In the genomic region with DNA sequence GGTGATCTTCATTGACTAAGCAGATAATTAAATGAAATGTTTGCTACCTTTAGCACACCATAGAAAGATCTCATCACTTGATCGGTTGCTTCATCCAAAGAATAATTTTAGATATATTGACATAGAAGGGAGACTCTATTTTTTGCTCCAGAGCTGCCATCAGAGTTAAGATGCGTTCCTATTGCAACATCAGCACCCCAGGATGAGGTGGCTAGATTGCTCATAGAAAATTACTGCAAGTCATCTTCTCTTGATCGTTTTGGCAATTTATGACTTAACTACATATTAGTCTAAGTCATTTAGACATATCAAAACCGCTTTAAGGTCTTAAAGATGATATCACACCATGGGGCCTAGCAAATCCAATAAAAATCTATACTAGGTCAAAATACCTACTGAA, we compare ENCODE assay signal across 34 mouse cellular contexts.
"Had no signal": no experiment of that assay in that cellular context is flagged by ENCODE, and none has a peak within 500 bp of the region (broad histone marks: within the 10 kb centered on the region; RNA-seq: fewer than 3 reads in every experiment).

No protein-coding gene starts in this region.

- H3K9ac ChIP-seq: heart, embryonic 12.5 days; heart, embryonic 13.5 days; heart, embryonic 15.5 days; hindbrain, embryonic 12.5 days; hindbrain, embryonic 13.5 days; hindbrain, embryonic 14.5 days; hindbrain, embryonic 15.5 days; intestine, embryonic 15.5 days; kidney, embryonic 15.5 days had no signal

- H3K9me3 ChIP-seq: heart, embryonic 10.5 days; heart, embryonic 12.5 days; heart, embryonic 13.5 days; heart, embryonic 15.5 days; hindbrain, embryonic 10.5 days; hindbrain, embryonic 12.5 days; hindbrain, embryonic 13.5 days; hindbrain, embryonic 15.5 days; intestine, embryonic 15.5 days; kidney, embryonic 15.5 days had no signal

- H3K4me2 ChIP-seq: heart, embryonic 11.5 days; heart, embryonic 12.5 days; heart, embryonic 13.5 days; heart, embryonic 15.5 days; hindbrain, embryonic 12.5 days; hindbrain, embryonic 13.5 days; hindbrain, embryonic 14.5 days; hindbrain, embryonic 15.5 days; intestine, embryonic 15.5 days; kidney, embryonic 15.5 days had no signal

- ATAC-seq: hindbrain, postnatal 0 days; inflammation-experienced regulatory T-cells, adult 6 months; intestine, embryonic 15.5 days; intestine, embryonic 16.5 days; intestine, postnatal 0 days had no signal

- H3K4me1 ChIP-seq: heart, embryonic 10.5 days; heart, embryonic 12.5 days; heart, embryonic 13.5 days; heart, embryonic 15.5 days; hindbrain, embryonic 10.5 days; hindbrain, embryonic 12.5 days; hindbrain, embryonic 13.5 days; hindbrain, embryonic 15.5 days; intestine, embryonic 15.5 days; kidney, embryonic 15.5 days had no signal

- H3K36me3 ChIP-seq: heart, embryonic 10.5 days; heart, embryonic 12.5 days; heart, embryonic 13.5 days; heart, embryonic 15.5 days; hindbrain, embryonic 10.5 days; hindbrain, embryonic 12.5 days; hindbrain, embryonic 13.5 days; hindbrain, embryonic 15.5 days; intestine, embryonic 15.5 days; kidney, embryonic 15.5 days had no signal

- H3K27ac ChIP-seq: heart, embryonic 10.5 days; heart, embryonic 13.5 days; heart, embryonic 15.5 days; hindbrain, embryonic 10.5 days; hindbrain, embryonic 12.5 days; hindbrain, embryonic 13.5 days; hindbrain, embryonic 14.5 days; hindbrain, embryonic 15.5 days; hindbrain, postnatal 0 days; intestine, embryonic 15.5 days; kidney, embryonic 15.5 days; kidney, postnatal 0 days; layer of hippocampus, adult 2 months; left cerebral cortex, adult 2 months had no signal

- H3K4me3 ChIP-seq: heart, embryonic 10.5 days; heart, embryonic 12.5 days; heart, embryonic 13.5 days; heart, embryonic 15.5 days; hindbrain, embryonic 10.5 days; hindbrain, embryonic 12.5 days; hindbrain, embryonic 13.5 days; hindbrain, embryonic 15.5 days; intestine, embryonic 15.5 days; kidney, embryonic 15.5 days; layer of hippocampus, adult 2 months; left cerebral cortex, adult 2 months had no signal

- H3K27me3 ChIP-seq: heart, embryonic 12.5 days; heart, embryonic 13.5 days; heart, embryonic 15.5 days; hindbrain, embryonic 12.5 days; hindbrain, embryonic 13.5 days; hindbrain, embryonic 15.5 days; intestine, embryonic 15.5 days; kidney, embryonic 15.5 days had no signal

- DNase-seq: heart, postnatal 10 days; heart, postnatal 14 days; heart, postnatal 36 days; heart, postnatal 4 days; kidney, adult 11 months; kidney, adult 18-20 months; kidney, adult 2 months; kidney, adult 8-10 months; kidney, adult 9 months; kidney, postnatal 14 days; kidney, postnatal 25 days; kidney, postnatal 36 days; kidney, postnatal 4 days; layer of hippocampus, adult 9-11 months; layer of hippocampus, postnatal 36 days had no signal
